Mouse (Mus musculus) ovary, postnatal 14 days (tissue): ENCODE results near the gene Megf11.

Source experiments
- DNase-seq: peaks from one replicate; pipeline ENCODE4 v3.0.0; 2022; ENCODE audit warnings: low spot score

The Megf11 gene

DNA sequence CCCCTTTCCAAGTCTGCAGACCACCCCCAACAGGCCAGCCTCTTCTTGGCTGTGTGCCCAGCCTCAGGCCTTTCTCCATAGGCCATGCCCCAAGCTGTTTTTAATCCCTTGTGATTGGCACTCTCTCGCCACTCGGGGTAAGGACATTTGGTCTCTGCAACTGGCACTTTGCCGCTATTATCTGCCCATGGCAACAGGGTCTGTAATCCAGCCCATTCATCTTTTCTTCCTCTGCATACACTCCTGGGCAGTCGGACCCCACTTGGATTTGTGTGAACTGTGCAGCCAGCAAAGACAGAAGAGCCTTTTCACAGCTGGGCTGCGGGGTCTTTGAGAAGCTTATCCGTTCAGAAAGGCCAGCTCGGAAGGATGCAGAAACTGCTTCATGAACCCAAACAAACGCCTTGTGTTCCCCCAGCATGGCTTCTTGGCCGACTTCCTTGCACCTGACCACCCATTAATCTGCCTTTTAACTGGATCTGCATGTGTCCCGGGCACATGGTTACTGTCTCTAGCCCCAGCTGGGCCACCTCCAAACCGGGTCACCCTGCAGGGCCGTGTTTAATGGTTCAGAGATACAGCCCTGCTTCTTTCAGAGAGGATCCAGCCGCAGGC lies 220.4 kb downstream of the Megf11 start:
- no peak for DNase-seq

DNA sequence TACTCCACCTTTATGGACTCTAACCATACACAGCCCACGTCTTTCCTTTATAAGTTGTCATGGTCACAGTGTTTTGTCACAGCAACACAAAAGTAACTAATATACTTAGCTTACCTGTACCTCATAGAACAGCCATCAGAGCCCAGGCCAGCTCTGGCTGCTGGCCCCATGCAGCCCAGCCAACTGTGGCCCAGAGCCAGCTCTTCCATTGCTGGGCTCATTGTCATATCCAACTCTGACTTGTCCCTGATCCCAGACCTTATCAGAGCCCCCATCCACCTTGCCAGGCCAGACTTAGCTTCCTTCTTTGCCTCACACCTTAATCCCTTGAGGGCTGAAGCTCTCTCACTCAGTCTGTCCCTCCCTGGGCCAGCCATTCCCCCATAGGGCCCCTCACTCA lies 221.6 kb downstream of the Megf11 start:
- no peak for DNase-seq

DNA sequence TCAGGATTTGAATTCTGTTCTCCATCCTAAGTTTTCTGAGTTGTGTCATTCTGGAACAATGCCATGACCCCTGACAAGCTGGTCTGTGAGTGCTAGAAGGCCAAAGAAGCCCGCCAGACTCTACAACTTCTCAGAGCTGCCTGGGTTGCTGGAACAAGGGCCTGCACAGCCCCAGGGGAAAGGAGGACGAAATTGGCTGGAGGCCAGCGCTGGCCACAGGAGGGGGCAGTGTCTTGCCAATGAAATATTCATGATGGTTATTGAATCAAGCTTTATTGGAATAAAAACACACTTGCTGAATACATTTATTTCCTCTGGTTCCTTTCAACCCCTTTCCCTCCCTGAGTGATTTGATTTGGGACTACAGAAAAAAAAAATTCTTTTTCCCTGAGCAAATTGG lies 224.1 kb downstream of the Megf11 start:
- no peak for DNase-seq

DNA sequence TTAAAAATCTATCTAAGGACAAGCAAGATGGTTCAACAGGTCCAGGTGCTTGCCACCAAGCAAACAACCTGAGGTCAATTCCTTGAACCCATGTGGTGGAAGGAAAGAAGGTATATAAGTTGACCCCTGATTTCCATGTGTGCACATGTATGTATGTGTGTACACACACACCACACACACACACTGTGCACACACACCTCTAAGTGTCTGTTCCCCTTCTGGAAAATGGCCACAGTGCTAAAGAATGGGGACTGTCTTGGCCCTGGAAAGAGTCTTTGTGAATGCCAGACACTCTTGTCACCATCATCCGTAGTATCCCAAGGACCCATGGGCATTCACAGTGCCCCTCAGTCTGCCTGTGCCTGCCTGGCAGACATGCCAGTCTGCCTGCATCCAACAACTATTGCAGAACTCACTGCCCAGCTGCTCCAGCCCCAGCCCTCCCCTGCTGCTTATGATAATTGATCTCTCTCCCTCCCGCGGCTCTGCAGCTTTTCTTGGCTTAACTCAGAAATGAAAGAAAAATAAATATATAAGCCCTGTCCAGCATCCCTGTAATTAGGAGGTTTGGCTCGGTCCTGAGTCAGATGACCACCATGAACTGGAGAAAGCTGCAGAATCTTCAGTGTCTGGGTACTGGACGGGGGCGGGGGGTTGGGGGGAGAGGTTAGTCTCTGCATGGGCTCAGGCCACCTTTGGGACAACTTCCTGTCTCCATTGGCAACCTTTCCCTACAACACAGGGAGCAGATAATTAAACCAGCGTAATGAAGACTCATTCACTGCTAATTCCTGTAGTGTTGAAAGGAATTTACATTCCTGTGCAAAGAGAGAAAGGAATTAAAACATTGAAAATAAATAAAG lies 226.9 kb downstream of the Megf11 start:
- DNase-seq = no peak

DNA sequence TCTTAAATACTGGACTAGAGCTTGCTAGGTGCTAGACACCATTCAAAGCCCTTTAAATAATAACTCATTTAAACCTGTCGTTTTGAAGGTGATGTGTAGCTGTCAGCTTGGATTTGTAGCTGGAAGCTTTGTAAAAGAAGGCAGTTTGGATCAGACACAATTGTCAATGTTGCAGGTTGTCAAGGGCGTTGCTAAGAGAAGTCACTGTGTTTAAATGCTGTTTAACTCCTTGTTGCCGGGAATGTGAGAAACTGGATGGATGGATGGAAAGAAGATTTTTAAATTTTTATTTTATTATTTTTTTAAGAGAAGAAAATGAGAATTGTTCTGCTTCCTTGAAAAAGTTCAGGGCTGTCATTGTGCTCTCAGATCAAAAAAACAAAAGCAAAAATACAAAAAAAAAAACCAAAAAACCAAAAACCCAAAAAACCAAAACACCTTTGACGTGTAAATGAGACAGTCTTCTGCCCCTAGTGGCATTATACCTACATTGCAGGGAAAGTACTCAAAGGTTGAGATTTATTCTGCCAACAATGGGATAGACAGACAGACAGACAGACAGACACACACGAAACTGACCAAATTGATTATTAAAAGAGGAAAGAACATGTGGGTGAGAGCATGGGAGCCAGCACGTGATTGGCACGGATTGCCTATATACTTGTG lies 227.7 kb downstream of the Megf11 start:
- DNase-seq = no peak

DNA sequence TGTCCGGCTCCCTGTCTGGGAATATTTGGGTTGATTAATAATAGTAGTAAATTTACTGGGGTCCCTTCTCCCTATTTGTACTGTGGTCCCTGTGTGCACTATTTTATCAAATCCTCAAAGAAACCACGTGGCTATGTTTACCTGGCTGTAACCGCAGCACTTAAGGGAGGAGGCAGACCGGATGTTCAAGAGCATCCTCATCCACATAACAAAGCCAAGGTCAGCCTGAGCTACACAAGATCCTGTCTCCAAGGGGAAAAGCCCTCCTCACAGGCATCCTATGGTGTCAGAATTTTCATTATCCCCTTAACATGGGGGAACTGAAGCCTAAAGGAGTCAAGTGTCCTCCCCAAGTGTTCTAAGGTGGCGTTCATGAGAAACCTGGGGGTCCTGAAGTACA lies 232.0 kb downstream of the Megf11 start:
- no peak for DNase-seq

DNA sequence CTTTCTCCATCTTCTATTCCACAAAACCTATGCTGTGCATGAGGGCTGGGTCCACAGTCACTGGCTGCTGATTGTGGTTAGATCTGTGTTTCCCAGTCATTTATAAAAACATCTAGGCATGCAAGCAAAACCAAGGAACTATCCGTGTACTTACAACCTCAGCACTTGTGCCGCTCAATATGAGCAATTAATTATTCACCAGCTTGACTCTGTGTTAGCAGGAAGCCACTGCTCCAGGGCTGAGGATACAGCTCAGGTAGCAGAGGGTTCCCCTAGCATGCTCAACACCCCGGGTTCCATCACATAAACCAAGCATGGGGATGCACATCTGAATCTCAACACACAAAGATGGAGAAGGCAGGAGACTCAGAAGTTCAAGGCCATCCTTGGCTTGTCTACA lies 233.0 kb downstream of the Megf11 start:
- no peak for DNase-seq

DNA sequence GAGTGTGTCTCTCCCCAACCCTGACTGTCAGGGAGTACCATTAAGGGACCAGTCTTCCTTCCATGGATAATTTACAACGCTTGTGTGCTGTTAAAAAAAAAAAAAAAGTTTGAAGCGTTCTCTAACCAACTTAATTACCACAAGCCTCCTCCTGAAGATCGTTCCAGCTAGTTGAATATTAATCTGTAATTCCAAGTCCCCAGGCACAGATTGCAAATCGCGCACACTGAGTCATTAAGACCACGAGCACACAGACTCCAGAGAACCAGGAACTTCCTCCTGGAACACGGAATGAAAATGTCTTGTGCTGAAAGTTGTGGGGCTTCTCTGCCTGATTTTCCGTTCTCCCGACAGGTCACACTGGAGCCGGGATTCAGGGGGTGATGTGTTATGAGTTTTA lies 234.0 kb downstream of the Megf11 start:
- no peak for DNase-seq

DNA sequence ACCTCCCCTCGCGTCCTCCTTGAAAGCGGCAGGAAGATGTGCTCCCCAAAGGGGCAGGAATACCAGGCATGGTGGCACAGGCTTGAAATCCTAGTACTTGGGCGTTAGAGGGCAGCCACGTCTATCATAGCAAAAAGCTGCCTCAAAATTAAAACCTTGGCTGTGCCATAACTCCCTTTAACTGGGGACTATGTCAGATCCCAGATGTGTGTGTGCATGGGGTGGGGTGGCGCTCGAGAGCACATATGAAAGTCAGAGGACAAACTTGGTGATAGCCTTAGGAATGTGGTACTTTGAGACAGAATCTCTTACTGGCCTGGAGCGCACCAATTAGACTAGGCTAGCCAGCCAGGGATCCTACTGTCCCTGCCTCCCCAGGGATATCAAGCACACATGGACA lies 235.2 kb downstream of the Megf11 start:
- no peak for DNase-seq

DNA sequence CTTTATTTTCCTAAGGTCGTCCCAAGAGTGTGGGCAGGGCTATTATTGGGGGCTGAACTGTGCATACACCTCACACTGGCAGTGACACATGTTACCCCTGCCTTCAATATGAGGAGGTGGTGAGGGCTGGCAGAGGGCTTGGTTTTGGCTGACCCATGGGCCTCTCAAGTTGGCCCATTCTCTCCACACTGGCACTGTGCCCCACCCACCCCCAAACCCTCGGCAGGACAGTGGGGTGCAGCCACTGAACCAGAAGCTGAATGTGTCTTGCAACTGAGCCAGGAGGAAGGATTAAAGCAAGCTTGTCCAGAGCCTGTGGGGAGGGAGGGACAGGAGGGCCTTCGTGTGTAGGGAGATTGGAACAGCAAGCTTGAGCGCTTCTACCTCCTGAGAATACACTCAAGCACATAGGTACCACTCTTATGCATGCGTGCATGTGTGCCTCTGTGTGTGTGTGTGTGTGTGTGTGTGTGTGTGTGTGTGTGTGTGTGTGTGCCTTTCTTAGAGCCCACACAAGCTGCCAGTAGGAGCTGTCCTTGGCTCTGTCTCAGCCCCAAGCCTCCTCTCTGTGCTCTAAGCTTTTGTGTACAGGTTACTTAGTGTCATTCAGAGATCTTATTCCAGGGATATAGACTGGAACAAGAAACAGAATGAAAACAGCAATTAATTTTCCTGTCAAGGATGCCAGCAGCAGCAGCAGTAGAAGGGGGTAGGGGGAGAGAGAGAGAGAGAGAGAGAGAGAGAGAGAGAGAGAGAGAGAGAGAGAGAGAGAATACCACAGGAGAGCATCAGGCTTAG lies 236.3 kb downstream of the Megf11 start:
- DNase-seq = no peak

DNA sequence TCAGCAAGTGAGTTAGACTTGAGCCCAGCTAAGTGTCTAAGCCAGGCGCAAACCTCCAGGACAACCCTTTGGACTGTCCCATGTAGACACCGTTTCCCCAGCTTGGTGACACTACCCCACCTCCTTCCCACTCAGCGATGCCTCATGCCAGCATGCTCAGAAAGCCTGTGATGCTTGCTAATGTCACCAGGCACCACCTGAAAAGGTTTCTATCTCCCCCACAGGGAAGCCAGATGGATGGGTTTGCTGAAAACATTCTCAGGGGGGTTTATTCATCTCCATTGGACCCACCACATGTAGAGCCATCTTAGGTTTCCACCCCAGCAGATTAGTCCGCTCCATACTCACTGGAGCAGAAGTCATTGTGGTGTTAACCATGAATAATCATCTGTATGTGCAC lies 237.9 kb downstream of the Megf11 start:
- no peak for DNase-seq

DNA sequence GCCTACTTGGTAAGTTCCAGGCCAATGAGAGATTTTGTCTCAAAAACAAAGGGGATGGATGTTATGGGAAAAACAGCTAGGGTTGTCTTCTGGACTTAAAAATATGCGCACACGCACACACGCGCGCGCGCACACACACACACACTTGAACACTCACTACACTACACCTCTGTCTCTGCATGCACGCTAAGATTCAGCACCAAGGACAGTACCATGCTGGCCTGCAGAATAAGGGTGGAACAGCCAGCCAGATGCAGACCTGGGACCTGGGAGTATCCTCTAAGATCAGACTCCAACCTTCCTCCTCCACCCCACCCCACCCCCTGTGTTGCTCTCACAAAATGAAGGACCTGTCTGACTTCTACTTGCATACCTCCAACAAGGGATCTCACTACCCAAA lies 239.1 kb downstream of the Megf11 start:
- DNase-seq = peak; percentile 43

DNA sequence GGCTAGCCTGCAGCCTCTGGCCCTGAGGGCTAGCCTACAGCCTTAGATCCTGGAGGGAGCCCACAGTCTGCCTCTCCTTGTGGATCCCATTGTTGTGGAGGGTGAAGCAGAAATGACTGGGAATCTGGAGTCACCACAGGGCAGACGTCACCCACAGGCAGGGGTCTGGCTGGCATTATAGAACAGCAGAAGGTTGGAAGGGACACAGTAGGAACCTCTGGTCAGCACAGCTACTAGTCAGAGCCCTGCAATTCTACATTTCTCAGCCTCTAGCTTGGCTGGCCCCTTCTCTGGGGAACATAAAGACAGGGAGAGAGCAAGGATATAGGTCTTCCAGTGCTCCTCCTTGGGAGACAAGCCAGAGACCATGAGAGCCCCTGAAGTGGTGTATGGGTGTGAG lies 244.4 kb downstream of the Megf11 start:
- DNase-seq = no peak

DNA sequence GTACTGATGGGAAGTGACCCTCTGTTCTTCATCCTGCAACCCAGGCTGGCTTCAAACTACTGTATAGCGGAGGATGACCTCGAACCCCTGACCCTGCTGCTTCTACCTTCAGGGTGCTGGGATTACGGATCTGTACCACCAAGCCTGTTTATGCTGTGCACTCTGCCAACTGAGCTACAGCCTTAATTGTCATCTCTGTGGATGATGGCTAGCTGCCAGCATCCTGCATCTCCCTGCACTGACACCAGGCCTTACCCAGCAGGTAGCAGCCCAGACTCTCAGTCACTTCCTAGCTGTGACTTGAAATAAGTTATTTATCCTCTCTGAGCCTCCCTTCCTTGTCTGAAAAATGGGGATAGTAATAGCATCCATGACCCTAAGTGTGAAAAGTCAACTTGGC lies 247.7 kb downstream of the Megf11 start:
- no peak for DNase-seq

DNA sequence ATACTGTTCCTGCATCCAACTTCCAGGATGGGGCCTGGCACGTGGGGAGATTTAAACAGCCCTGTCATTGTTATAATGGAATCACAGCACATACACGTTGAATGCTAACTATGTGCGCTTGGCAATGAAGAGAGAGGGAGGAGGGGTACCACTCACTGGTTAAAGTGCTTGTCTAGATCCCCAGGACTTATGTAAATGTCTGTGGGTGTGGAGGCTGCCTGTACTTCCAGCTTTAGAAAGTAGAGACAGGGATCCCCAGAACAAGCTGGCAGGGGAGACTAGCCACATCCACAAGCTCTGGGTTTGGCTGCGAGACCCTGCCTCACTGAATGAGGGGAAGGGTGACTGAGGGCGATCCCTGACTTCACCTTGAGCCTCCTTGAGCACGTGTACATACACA lies 250.7 kb downstream of the Megf11 start:
- DNase-seq = no peak

DNA sequence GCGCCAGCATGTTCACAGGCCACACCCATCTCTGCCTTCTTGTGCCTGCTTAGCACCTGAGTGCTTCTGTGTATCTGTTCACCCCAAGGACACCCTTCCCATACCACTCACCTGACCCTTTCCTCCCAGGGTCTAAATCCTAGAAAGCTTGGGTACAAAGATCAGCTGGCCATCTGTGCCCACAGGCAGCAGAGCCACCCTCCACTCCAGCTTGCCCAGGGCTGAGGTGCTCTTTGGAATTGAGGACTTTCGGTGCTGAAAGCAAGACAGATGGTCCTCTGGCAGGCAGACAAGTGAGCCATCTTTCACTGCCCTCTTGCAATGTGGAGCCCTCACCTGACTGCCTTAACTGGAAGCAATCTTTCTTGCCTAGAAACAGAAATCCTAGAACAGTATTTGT lies 251.5 kb downstream of the Megf11 start:
- DNase-seq = no peak

DNA sequence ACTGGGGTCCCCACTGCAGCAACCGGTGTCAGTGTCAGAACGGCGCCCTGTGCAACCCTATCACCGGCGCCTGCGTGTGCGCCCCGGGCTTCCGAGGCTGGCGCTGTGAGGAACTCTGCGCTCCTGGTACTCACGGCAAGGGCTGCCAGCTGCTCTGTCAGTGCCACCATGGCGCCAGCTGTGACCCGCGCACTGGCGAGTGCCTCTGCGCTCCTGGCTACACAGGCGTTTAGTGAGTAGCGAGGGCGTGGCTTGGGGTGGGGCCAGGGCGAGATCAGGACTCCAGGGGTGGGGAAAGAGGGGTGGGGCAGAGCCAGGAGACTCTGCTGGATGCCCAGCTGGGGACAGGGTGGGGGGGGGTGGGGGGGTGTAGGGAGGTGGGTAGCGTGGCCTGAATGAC lies 252.8 kb downstream of the Megf11 start:
- DNase-seq = no peak

DNA sequence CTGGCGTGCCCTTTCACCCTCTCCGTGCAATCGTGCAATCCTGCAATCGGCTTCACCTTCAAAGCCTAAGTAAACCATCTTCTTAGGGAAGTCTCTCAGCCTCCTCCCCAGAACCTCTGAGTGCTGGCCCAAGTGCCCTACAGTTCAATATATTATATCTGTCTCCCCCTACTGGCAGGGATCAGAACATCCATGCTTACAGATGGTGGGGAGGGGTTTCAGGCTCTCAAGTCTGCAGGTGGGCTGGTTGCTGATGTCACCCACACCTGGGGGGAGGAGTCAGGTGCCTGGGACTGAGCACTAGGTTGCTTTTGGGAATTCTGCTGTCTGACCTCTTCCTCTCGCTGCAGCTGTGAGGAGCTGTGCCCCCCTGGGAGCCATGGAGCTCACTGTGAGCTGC lies 254.2 kb downstream of the Megf11 start:
- DNase-seq = peak; percentile 38

DNA sequence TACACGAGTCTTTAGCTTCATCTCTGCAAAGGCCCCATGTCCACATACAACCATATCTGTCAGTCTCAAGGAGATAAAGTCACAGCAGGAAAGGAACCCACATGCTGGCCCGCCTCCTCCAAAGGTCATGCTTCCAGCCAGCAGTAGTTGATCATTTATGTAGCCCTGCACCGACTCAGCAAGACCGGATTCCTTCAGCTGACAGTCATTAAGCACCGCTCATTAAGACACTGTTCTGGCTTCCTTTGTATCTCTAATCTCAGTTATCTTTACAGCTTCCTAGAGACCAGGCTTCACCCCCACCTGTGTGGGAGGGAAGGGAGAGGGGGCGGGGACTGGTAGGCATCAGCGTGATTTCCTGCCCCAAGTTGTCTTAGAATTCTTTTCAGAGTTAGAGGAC lies 258.7 kb downstream of the Megf11 start:
- DNase-seq = no peak

DNA sequence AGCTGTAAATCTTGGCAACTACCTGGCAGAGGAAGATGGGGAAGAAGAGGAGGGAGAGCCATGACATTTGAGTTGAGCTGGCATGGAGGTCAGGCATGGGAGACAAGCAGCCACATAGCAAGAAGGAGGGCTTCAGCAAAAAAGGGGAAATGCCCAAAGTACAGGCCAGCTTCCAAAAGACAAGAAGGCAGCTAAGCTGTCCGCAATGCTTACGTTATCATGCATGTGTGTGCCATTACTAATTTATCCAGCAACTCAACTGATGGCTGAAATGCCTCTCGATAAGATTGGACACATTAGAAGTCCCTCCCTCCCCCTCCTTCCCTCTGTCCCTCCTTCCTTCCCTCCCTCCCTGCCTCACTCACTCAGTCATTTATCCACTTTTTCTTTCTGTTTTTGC lies 260.0 kb downstream of the Megf11 start:
- no peak for DNase-seq

DNA sequence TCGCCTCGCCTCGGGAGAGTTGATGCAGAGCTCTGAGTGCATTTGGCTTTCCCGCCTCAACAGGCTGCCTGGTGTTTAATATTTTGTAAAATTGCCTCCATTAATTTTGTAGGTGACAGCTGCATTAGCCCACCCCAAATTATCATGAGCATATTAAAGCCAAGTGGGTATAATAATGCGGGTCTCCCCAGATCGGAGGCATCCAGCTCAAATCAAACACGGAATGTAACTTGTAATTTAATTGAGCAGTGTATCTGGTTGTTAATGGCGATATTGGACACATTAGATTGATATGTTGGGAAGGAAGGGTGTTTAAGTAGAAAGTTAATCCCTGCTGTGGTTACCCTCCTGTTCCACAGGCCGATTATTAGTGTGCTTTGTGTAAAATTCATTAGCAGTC lies 264.0 kb downstream of the Megf11 start:
- DNase-seq = no peak

DNA sequence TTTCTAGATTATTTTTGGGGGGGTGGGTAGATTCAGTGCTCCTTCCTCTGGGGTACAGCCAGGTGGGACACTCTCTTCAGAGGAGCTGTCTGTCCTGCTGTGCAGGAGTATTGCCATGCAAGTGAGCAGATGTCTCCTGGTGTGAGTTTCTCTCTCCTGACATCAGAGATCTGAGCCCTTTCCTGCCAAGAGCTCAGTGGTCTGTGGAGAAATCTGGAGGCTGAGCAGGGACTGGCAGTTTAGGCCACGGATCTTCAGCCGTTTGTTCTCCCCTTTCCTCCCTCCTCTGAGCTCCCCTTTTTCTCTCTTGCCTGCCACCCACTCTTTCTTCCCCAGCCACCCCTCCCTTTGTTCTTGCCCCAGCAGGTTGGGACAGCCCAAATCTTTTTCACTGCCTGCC lies 264.5 kb downstream of the Megf11 start:
- DNase-seq = no peak

DNA sequence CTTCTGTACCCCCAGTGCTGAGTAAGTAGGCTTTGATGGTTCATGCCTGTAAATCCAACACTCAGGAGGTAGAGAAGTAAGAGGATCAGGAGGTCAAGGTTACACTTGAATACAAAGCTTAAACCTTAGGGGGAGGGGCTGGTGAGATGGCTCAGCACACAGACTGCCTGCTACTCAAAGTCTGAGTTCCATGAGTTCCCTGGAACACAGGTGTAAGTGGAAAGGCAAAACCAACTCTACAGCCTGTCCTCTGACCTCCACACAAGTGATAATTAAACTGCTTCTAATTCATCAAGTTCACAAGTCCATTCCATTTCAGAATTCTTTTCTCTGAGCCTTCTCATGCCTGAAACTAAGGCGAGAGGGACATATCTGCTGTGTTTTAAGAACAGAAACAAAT lies 265.8 kb downstream of the Megf11 start:
- DNase-seq = no peak
